Mouse (Mus musculus) limb, embryonic 12.5 days (tissue): ENCODE data around the gene Tbc1d16. TPM values are rescaled to one million over a fixed set of nuclear protein-coding genes. Genes with fewer than 3 reads are reported as not detected.

Source experiments
- ATAC-seq: fragments of 200-750 bp; cut with Nextera tagmentation; 2 replicates; pipeline ENCODE4 v1.8.0; 2017; ENCODE audit warnings: low read depth, moderate TSS enrichment; ENCODE audit not compliant: insufficient number of reproducible peaks, insufficient read depth, low FRiP score, low TSS enrichment
- H3K27ac ChIP-seq: fragments of 300-500 bp; sonication (generic); 2 replicates; pipeline ENCODE4 v1.5.1; 2016; ENCODE audit warnings: mild to moderate bottlenecking, moderate library complexity
- H3K27me3 ChIP-seq: fragments of 300-500 bp; sonication (generic); 2 replicates; pipeline ENCODE4 v1.6.1; 2016; ENCODE audit warnings: mild to moderate bottlenecking, moderate library complexity
- H3K36me3 ChIP-seq: fragments of 300-500 bp; sonication (generic); 2 replicates; pipeline ENCODE4 v1.6.1; 2016; ENCODE audit warnings: mild to moderate bottlenecking, moderate library complexity
- H3K4me1 ChIP-seq: fragments of 300-500 bp; sonication (generic); replicated peaks from 2 replicates; pipeline ENCODE4 v1.6.1; 2016
- H3K4me2 ChIP-seq: fragments of 300-500 bp; sonication (generic); 2 replicates; pipeline ENCODE4 v1.6.1; 2016; ENCODE audit warnings: mild to moderate bottlenecking, moderate library complexity
- H3K4me3 ChIP-seq: fragments of 300-500 bp; sonication (generic); replicated peaks from 2 replicates; pipeline ENCODE4 v1.5.1; 2016; ENCODE audit warnings: mild to moderate bottlenecking
- H3K9ac ChIP-seq: fragments of 300-500 bp; sonication (generic); replicated peaks from 2 replicates; pipeline ENCODE4 v1.6.1; 2016; ENCODE audit warnings: mild to moderate bottlenecking, moderate library complexity
- H3K9me3 ChIP-seq: fragments of 300-500 bp; sonication (generic); 2 replicates; pipeline ENCODE4 v1.6.1; 2016; ENCODE audit warnings: mild to moderate bottlenecking, moderate library complexity
- WGBS: fragments of 180-500 bp; shearing (Covaris S2); methylation state at CpG from one replicate; pipeline ENCODE4 v1.1.7; 2016; 5-methylcytosine and 5-hydroxymethylcytosine counted together
- polyA plus RNA-seq: library from polyadenylated mRNA; unstranded; fragments of >200 nt; fragmentation: Nextera tagmentation; extraction: Ambion mirVana; gene quantifications from 2 replicates; pipeline ENCODE4 v1.2.1, GENCODE M21; 2016

The Tbc1d16 gene
- polyA plus RNA-seq, 1 experiment from 2014 or later, result 22.2 TPM

DNA sequence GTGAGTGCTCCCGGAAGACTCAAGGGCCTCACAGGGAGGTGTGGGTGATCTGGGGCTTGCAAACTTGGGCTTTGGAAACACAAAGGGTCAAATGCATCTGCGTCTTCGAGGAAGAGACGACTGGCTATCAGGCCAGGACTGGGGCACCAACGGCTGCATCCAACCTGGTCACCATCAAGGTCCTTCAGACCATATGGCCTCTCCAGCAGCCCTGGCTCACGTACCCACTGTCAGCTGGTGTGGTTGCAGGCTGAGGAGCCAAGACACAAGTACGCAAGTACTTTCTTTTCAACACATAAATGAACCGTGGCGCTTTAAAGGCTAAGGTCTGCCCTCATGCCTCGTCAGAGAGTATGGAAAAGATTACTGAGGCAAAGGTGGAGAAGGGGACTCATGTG is 40.5 kb downstream of the Tbc1d16 start:
- 48% methylated on average over 10 of the region's 10 CpGs for WGBS
- no peak overlapping the region for H3K9ac ChIP-seq

DNA sequence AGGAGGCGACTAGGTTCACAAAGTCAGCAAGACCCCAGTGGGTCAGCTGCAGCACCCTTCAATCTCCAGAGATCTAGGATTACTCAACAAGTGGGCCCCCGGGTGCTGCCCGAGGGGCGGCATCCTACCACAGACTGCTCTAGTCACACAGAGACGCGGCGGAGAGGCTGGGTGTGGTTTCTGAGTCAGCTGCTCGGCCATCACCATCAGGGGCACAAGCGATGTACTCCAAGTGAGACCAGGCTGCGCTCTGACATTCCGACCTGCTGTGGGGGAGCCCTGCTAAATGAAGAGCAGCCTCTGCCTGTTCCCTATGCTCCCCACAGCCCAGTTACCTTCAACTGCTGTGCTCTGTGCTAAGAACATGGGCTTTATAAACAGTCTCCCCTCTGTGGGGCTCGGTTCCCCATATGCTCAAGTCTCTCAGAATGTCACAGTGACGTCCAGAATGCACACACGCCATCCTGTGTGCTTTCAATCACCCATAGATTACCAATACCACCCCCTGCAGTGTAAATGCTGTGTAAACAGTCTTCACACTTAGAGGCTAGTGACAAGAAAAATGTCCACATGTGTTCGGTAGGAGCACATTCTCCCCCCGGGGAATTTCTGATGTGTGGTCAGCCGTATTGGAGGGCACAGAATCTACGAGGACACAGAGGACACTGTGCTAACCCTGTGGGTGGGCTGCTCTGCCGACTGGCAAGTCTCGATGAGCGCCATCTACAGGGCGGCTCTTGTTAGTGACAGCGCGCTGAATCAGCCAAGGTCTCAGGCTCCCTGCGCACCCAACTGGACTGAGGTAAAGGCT is 41.1 kb downstream of the Tbc1d16 start:
- H3K9ac ChIP-seq, result no peak overlapping the region
- 47% methylated on average over 25 of the region's 25 CpGs for WGBS
- H3K27me3 ChIP-seq, result no peaks in the 10 kb centered on the region
- no peak overlapping the region for H3K4me3 ChIP-seq
- no peak for ATAC-seq
- peaks cover 62% of the 10 kb centered on the region for H3K4me1 ChIP-seq
- peaks cover 12% of the 10 kb centered on the region; the same call in 1 of the 2 replicates for H3K36me3 ChIP-seq
- H3K27ac ChIP-seq, result 0 out of 2 replicates have a peak overlapping the region, but pooled peaks have one; percentile 23
- no peaks in the 10 kb centered on the region for H3K9me3 ChIP-seq
- H3K4me2 ChIP-seq, result no peak overlapping the region

More for the DNA sequence above, 40.5 kb downstream of the Tbc1d16 start:
- ATAC-seq, result no peak
- H3K4me1 ChIP-seq, result peaks cover 64% of the 10 kb centered on the region
- no peak overlapping the region for H3K4me3 ChIP-seq
- H3K36me3 ChIP-seq, result peaks cover 8% of the 10 kb centered on the region; the same call in 1 of the 2 replicates
- H3K4me2 ChIP-seq, result no peak overlapping the region
- no peaks in the 10 kb centered on the region for H3K9me3 ChIP-seq
- H3K27ac ChIP-seq, result 0 out of 2 replicates have a peak overlapping the region, but pooled peaks have one; percentile 25
- no peaks in the 10 kb centered on the region for H3K27me3 ChIP-seq

DNA sequence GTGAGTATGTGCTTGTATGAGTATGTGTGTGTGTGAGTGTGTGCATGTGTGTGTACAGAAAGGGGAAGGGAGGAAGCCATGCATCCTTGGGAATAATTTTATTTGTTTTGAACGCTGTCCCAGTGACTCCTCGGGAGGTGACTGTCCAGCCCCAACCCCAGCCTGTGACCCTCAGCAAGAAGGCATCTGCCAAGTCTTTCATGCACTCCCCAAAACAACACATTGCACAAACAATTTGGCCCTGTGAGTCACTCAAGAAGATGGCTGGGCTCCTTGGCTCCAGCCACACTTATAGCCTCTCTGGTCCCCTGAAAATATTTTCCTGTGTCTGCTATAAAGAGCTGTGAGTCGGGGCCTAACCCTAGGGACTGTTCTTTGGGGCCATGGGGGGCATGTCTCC is 41.9 kb downstream of the Tbc1d16 start:
- WGBS, result 84% methylated on average over 3 of the region's 3 CpGs
- H3K4me1 ChIP-seq, result peaks cover 70% of the 10 kb centered on the region
- H3K4me3 ChIP-seq, result no peak overlapping the region
- no peaks in the 10 kb centered on the region for H3K9me3 ChIP-seq
- no peak for ATAC-seq
- H3K27me3 ChIP-seq, result no peaks in the 10 kb centered on the region
- peaks cover 9% of the 10 kb centered on the region; the same call in 1 of the 2 replicates for H3K36me3 ChIP-seq
- no peak overlapping the region for H3K27ac ChIP-seq
- no peak overlapping the region for H3K9ac ChIP-seq
- H3K4me2 ChIP-seq, result no peak overlapping the region

DNA sequence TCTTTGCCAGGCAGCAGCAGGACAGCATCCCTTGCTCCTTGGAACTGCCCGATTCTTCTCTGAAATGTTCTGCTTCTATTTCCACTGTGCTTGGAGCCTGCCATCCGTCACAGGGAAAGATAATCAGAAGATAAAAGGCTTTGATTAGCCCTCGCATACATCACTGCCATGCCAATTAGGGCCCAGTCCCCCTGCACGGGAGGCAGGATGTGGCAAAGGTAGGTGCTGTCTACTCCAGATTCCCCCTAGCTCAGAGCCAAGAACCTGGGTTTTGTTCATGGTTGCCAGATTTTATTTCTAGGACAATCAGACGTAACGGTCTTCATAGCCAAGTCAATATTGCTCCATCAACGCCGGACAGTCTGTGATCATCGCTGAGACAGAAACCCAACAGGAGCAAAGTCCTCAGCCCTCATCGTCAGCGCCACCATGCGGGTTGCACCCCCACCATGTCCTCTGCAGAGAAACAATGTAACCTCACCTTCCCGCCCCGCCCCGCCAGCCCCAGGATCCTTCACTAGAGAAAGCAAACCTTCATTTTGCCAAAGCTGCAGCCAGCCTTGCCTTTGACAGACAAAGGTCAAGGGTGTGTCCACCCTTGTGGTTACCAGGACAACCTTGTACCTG is 44.5 kb downstream of the Tbc1d16 start:
- peaks cover 6% of the 10 kb centered on the region; the same call in 1 of the 2 replicates for H3K9me3 ChIP-seq
- no peak overlapping the region for H3K4me2 ChIP-seq
- H3K9ac ChIP-seq, result no peak overlapping the region
- H3K27me3 ChIP-seq, result no peaks in the 10 kb centered on the region; the same call in 1 of the 2 replicates
- H3K4me3 ChIP-seq, result no peak overlapping the region
- ATAC-seq, result no peak
- peaks cover 56% of the 10 kb centered on the region for H3K4me1 ChIP-seq
- H3K36me3 ChIP-seq, result peaks cover 14% of the 10 kb centered on the region; the same call in 1 of the 2 replicates
- no peak overlapping the region for H3K27ac ChIP-seq
- WGBS, result 70% methylated on average over 15 of the region's 15 CpGs

DNA sequence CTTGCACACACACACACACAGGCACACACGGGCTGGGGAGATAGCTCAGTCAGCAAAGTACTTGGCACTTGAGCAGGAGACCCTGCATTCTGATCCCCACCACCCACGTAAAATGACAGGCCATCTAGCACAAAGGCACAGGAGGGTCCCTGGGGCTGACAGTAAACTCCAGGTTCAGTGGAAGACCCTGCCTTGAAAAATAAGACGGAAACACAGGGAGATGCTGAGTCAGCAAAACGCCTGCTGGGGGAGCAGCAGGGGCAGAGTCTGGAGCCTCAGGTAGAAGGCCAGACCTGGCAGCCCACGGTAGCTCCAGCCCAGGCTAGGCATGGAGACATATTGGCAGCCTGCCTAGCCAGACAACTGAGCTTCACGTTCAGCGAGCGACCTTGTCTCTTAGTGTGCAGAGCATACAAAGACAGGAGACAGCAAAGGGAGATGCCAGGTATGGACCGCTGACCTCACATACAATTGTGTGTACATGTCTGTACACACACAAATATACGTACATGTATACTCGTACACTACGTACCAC is 46.4 kb downstream of the Tbc1d16 start:
- peaks cover 56% of the 10 kb centered on the region for H3K4me1 ChIP-seq
- ATAC-seq, result no peak

DNA sequence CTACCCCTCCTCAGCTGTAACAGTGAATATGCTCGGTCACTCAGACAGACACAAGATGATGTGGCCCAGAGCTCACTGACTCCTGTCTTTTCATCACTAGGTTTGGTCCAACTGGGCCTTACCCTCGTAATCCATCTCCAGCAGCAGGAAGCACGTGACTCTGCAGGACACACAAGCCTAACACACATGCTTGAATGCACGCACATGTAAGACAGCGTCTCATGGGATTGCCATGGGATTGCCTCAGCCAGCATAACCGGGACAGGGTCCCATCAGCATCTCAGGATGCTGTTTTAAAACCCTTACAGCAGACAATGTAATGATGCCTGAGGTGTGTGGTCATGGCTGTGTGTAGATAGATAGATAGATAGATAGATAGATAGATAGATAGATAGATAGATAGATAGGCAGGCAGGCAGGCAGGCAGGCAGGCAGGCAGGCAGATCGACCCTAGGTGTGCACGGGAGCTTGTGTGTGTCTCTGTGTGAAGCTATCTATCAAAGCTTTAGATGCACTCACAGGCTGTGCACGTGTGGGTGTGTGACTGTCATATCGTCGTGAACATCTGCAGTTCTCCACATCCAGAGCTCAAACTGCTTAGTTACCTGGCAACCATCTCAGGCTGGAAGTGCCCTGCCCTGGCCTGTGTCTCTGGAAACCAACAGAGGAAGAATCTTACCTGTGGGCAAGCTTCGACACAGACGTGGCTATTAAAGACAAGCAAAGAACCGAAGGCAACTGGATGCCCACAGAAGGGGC is 47.3 kb downstream of the Tbc1d16 start:
- Histone ChIP-seq H3K27ac (no peak overlapping the region), H3K9ac (no peak overlapping the region), H3K4me2 (no peak overlapping the region), H3K36me3 (peaks cover 11% of the 10 kb centered on the region; the same call in 1 of the 2 replicates), H3K9me3 (peaks cover 6% of the 10 kb centered on the region; the same call in 1 of the 2 replicates), H3K4me3 (no peak overlapping the region), H3K27me3 (no peaks in the 10 kb centered on the region; the same call in 1 of the 2 replicates), H3K4me1 (peaks cover 60% of the 10 kb centered on the region)
- ATAC-seq, result no peak
- WGBS, result 87% methylated on average over 14 of the region's 14 CpGs

More for the DNA sequence above, 46.4 kb downstream of the Tbc1d16 start:
- Histone ChIP-seq H3K9ac (no peak overlapping the region), H3K27ac (no peak overlapping the region), H3K4me2 (no peak overlapping the region), H3K9me3 (peaks cover 6% of the 10 kb centered on the region; the same call in 1 of the 2 replicates), H3K27me3 (no peaks in the 10 kb centered on the region; the same call in 1 of the 2 replicates), H3K4me3 (no peak overlapping the region), H3K36me3 (peaks cover 14% of the 10 kb centered on the region; the same call in 1 of the 2 replicates)
- 82% methylated on average over 12 of the region's 12 CpGs for WGBS

DNA sequence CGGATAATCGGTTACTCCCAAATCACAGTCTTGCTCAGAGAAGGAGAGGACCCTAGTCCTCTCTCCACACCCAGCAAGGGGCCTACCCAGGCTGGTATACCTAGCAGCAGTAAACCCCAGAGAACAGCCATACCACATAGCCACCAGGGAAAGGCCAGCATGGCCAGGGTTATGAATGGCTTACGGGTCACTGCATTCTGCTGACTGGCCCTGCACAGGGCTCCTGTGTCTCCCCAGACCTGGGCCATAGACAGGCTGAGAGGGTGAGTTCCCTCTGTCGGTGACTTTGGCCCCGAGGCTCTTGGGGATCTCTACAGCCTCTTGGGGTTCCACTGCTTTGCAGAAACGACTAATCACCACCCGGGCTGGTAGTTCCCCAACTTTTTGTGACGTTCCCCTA is 50.0 kb downstream of the Tbc1d16 start:
- Histone ChIP-seq H3K4me1 (peaks cover 59% of the 10 kb centered on the region), H3K9me3 (peaks cover 6% of the 10 kb centered on the region; the same call in 1 of the 2 replicates), H3K4me2 (no peak overlapping the region), H3K9ac (0 out of 2 replicates have a peak overlapping the region, but pooled peaks have one; percentile 32), H3K27me3 (no peaks in the 10 kb centered on the region; the same call in 1 of the 2 replicates), H3K4me3 (no peak overlapping the region), H3K27ac (no peak overlapping the region), H3K36me3 (peaks cover 18% of the 10 kb centered on the region; the same call in 1 of the 2 replicates)
- WGBS, result 69% methylated on average over 8 of the region's 8 CpGs
- ATAC-seq, result no peak

DNA sequence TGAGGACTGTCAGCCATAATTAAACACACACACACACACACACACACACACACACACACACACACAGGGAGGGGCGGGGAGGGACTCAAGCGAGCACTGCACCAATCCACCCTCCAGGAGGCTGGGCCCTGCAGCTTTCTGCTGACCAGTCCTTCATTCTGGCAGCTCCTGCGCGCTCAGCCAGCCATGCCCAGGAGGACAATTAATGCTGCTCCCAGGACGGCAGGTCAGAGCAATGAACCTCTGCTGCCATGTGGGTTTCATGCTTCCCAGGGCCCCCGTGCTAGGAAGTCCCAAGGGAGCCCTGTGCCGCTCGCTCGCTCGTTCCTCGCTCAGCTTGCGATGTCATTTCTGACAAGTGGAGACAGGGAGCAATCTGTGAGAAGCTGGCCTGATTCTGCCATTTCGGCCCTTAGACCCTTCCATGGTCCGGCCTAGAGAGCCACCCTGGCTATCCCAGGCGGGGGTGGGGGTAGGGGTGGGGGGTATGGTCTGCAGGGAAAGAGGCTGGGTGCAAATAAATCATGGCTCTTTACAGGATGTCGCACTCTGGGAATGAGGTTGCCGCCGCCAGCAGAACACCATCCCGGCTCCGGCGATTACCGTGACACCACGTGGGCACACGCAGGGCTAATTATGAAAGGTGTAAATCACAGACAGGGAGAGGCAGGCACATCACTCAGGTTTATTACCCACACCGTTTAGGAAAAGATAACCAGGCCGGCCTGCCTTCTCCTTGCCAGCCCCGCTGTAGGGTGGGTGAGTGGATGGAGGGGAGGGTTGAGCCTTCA is 51.7 kb downstream of the Tbc1d16 start:
- 0 out of 2 replicates have a peak, but pooled peaks have one; percentile 40 for ATAC-seq
- peaks cover 57% of the 10 kb centered on the region for H3K4me1 ChIP-seq
- 17% methylated on average over 27 of the region's 27 CpGs for WGBS
- H3K27me3 ChIP-seq, result no peaks in the 10 kb centered on the region; the same call in 1 of the 2 replicates
- H3K9me3 ChIP-seq, result peaks cover 6% of the 10 kb centered on the region; the same call in 1 of the 2 replicates
- 0 out of 2 replicates have a peak overlapping the region, but pooled peaks have one; percentile 9 for H3K4me3 ChIP-seq
- 0 out of 2 replicates have a peak overlapping the region, but pooled peaks have one; percentile 35 for H3K27ac ChIP-seq
- H3K9ac ChIP-seq, result peak overlapping the region; percentile 44; the same call in 1 of the 2 replicates
- H3K4me2 ChIP-seq, result peak overlapping the region; percentile 39
- peaks cover 13% of the 10 kb centered on the region; the same call in 1 of the 2 replicates for H3K36me3 ChIP-seq

DNA sequence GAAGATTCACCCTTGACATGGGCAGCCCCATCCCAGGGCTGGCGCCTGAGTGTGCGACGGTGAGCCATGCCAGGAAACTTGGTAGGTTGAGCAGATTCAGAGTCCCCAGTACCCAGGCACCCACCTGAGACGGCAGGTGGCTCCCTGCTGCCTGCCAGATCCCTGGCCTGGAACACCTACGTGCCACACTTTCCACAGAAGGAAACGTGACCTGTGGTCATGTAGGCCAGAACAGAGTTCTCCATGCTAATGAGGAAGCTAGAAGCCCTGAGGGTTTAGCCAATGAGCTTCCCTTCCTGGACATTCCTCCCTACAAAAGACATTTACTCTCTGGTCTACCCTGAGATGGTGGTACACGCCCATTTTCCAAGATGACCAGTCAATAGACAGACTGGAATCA is 56.7 kb downstream of the Tbc1d16 start:
- no peaks in the 10 kb centered on the region for H3K27me3 ChIP-seq
- H3K4me2 ChIP-seq, result no peak overlapping the region
- WGBS, result 87% methylated on average over 7 of the region's 7 CpGs
- 0 out of 2 replicates have a peak overlapping the region, but pooled peaks have one; percentile 17 for H3K27ac ChIP-seq
- H3K9me3 ChIP-seq, result no peaks in the 10 kb centered on the region
- no peak overlapping the region for H3K4me3 ChIP-seq
- no peak for ATAC-seq
- H3K36me3 ChIP-seq, result peaks cover 16% of the 10 kb centered on the region; the same call in 1 of the 2 replicates
- no peak overlapping the region for H3K9ac ChIP-seq
- H3K4me1 ChIP-seq, result peaks cover 25% of the 10 kb centered on the region

DNA sequence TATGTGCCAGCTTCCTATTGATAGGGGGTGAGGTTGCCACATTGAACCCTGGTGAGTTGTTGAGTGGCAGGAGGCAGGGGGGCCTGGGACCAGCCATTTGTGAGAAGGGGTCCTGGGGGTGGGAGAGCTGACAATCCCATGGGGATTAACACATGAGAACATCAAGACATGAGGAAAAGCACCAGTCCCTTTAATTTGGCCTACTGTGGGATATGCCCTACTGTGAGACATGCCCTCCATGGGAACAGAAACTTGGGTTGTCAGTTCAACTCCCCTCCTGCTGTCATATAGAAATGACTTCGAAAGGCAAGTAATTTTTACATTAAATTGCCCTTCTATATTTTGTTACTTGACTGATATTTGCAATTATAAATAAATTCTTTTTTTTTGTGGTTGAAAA is 59.4 kb downstream of the Tbc1d16 start:
- 92% methylated on average over 1 of the region's 1 CpGs for WGBS
- H3K27ac ChIP-seq, result no peak overlapping the region

More for the DNA sequence above, 59.4 kb downstream of the Tbc1d16 start:
- Histone ChIP-seq H3K4me1 (peaks cover 25% of the 10 kb centered on the region), H3K9ac (no peak overlapping the region), H3K4me2 (no peak overlapping the region), H3K27me3 (no peaks in the 10 kb centered on the region), H3K36me3 (0 out of 2 replicates have a peak, but pooled peaks cover 9% of the 10 kb centered on the region), H3K9me3 (no peaks in the 10 kb centered on the region), H3K4me3 (no peak overlapping the region)
- no peak for ATAC-seq
